Mouse (Mus musculus): ENCODE results near the gene Naa10.
A peak's percentile ranks its signal among the peaks of the same experiment; 100 is the strongest.

The Naa10 gene

DNA sequence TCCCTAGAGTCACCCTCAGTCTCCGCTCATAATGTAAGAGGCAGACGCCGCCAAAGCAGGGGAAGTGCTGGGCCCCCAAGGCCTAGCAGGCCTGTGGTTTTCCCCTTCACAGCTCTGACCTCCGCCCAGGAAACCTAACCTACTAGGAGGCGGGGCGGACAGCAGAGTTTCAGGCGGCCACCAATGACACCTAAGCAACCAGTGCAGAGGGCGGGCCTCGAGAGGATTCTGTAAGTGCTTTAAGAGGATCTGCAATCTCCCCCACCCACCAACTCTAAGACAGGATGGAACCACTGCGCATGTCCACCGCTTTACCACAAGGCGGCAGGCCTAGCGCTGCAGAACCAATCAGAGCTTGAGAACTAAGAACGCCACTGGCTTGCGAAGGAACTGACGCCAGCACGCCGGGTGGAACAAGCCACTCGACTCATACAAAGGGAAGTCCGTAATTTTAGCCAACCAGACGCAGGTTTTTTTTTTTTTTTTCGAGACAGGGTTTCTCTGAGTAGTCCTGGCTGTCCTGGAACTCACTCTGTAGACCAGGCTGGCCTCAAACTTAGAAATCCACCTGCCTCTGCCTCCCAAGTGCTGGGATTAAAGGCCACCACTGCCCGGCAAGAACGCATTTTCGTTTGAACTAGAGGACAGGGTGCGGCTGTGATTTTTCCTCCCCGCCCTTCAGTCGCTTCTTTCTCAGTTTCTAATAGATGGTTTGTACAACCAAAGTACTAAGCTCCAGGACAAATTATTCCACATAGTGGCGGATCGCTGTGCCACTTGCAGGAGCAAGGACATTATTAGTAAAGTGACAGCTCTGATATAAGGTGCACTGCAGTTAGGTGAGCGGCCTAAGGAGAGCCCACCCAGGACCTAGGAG, 6.7 kb downstream of the Naa10 start:
- peak; percentile 99 for ATAC-seq (ENCODE audit: low TSS enrichment)

GRCm38 (mm10) chrX:73911588-73911987, 10.2 kb downstream of the Naa10 start:
- no peak for ATAC-seq (ENCODE audit: low TSS enrichment)

DNA sequence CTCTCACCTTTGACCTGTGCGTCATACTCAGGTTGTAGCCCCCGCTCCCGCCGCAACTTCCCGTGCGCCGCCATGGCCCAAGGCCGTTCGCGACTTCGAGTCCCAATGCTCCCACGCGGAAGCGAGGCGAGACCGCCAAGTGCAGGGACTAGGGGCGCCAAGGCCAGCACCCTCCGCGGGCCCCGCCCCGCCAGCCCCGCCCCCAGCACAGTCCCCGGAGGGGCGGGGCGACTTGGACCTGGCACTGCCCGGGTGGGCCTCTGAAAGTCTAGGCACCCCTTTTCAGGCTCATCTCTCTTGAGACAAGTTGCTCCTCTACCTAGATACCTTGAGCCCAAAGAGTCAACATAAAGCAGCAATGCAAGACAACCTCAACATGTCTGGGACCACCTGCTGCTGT, 10.6 kb downstream of the Naa10 start:
- ATAC-seq (ENCODE audit: low TSS enrichment) = no peak

- no peak for ATAC-seq (ENCODE audit: low TSS enrichment)
Measured at GRCm38 (mm10) chrX:73910451-73910850, 11.3 kb downstream of the Naa10 start.

- no peak for ATAC-seq (ENCODE audit: low TSS enrichment)
Measured at GRCm38 (mm10) chrX:73910049-73910448, 11.7 kb downstream of the Naa10 start.

DNA sequence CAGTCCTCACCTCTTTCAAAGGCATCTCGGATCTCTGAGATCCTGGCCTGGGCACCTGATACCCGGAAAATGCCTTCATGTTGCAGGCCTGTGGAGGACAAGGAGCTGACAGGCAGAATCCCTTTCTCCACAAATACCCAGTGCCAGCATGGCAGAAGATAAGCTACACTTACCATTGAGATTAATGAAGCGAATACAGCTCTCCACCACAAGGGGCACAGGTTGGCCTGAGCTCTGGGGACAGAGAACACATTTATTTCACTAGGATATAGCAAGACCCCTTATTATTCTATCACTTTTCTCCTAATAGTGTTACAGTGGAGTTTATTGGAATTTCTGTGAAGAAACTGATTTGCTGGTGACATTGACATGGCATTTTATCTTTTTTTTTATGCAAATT, 23.8 kb downstream of the Naa10 start:
- no peak for ATAC-seq (ENCODE audit: low TSS enrichment)

DNA sequence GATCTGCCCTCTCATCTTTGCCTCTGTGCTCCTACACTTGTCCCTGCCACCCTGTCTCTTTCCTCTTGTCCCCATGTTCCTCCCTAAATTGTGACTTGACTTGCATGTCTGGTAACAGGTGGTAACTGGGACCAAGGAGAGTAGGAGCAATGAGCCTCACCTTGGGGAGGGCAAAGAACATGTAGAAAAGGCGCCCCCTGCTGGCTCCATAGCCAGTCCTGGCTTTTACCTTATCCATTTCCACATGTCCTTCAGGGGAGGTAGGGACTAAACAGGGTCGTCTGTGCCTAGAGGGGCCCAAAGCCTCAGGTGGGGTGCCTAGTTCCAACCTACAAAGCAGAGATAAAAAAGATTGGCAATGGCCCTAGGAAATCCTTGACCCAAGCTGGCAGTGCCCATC, 26.0 kb downstream of the Naa10 start, which contains the start of gene L1cam:
TSS of gene L1cam (minus strand) at position 387 of the 400 bp plus-strand sequence.
- peak; percentile 73; the same call in 1 of the 2 replicates for ATAC-seq (ENCODE audit: low TSS enrichment)

GRCm38 (mm10) chrX:73892833-73893232, 28.9 kb downstream of the Naa10 start:
- no peak for ATAC-seq (ENCODE audit: low TSS enrichment)

GRCm38 (mm10) chrX:73891551-73892152, 30.1 kb downstream of the Naa10 start, which contains the start of gene Avpr2:
Gene Avpr2, plus strand, starts transcription at chrX:73892102.
- no peak for ATAC-seq (ENCODE audit: low TSS enrichment)

- no peak for ATAC-seq (ENCODE audit: low TSS enrichment)
Measured at GRCm38 (mm10) chrX:73881463-73881862, 40.3 kb downstream of the Naa10 start.

DNA sequence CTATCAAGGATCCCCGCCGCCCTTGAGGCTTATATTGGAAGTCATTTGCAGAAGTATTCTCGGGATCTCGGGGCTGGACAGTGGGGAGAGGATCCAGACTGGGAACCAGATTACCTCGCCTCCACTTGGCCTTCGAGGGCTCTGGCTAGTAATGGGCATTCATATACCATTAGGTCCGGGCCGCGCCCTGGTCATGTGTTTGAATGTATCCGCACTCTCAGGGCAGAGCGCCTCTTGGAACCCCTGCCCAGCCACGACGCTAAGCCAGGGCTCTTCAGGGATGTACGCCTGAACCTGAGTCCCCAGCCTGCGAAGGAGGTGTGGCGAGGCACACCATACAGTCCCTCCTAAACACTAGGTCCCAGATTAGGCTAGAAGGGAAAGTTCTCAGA, 40.7 kb downstream of the Naa10 start:
- ATAC-seq (ENCODE audit: low TSS enrichment) = 0 out of 2 replicates have a peak, but pooled peaks have one; percentile 28

DNA sequence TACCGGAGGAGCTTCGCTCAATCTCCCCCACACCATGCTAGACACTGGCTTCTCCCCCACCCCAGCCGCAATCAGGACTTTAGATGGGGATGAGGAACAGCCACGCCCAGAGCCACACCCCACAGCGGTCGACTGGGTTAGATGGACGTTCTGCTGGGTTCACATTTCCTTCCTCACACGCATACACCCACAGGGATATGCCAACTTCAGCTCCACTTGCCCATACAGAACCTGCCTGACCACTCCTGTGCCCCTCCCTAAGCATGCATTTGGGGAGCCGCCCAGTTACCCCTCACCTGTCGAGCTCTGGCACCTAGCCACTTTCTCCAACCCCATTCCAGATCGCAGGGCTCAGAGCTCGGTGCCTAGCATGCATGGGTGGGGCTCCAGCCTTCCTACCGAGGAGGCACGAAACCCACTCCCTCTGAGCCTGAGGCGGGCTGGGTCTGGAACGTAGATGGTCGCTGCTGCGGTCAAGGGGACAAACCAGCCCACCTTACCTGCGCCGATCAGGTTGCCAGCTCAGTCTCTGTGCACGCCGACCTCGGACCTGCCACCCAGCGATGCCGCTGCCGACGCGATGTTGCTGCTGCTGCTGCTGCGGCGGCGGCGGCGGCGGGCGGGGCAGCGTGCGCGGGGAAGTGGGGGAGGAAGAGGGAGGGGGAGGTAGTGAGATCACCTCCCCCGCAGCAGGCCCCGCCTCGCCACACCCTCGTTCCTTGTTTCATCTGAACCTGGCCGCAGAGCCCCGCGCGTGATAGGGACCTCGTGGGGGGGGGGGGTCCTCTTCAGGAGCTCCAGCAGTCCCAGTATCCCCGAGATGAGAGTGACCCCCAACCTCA, 41.3 kb downstream of the Naa10 start:
- ATAC-seq (ENCODE audit: low TSS enrichment) = peak; percentile 61; the same call in 1 of the 2 replicates

DNA sequence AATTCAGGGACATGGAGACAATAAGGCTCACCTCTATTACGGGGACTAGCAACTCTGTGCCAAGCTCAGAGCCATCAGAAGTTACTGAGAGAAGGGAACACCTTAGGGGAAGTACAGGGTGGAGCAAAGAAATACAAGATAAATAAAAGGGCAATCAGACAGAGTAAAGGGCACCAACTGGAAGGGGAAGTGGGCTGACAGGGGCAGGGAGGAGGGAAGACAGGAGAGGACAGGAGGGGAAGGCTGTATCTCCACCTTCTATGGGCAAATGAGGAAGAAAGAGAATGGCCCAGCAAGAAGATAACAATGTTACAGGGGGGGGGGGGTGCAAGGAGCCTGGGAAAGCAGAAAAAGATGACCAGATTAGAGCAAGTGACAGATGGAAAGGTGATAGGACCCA, 44.7 kb downstream of the Naa10 start:
- ATAC-seq (ENCODE audit: low TSS enrichment) = no peak

DNA sequence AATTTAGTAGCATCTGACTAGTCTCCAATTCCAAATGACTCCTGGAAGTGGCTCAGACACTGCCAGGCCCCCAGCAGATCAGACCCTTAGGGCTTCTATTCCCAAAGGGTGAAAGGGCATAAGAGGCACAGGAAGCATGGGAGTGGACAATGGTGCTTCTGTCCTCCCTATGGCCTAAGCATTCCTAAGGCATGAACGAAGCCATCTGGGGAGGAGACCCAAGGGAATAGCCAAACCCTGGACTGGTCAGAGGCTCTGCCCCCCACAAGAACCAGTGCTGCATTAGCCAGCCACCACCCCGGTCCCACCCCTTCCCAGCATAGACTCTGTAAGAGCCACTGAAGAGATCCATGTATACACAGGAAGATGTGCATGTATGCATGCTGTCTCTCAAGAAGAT, 45.9 kb downstream of the Naa10 start:
- ATAC-seq (ENCODE audit: low TSS enrichment) = no peak

GRCm38 (mm10) chrX:73871956-73872355, 49.8 kb downstream of the Naa10 start:
- no peak for ATAC-seq (ENCODE audit: low TSS enrichment)

DNA sequence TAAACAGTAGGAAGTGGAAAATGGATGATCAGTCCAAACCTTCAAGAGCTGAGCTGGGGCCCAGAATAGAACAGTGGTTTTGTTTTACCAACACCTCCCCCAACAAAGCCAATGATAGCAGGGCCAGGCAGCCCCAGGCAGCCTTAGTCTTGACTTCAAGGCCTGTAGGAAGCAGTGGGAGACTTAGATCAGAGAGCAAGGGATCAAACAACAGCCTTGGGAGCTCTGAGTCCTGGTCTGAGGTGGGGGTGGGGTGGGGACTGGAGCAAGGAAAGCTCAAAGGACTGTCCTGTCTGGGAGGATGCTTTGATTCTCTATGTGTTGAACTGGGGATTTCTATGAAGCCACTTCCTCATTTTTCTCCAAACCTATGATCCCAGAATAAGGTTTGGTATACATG, 50.3 kb downstream of the Naa10 start:
- ATAC-seq (ENCODE audit: low TSS enrichment) = no peak

- ATAC-seq (ENCODE audit: low TSS enrichment) = no peak
Measured at GRCm38 (mm10) chrX:73869334-73869733, 52.4 kb downstream of the Naa10 start.

- no peak for ATAC-seq (ENCODE audit: low TSS enrichment)
Measured at GRCm38 (mm10) chrX:73867852-73868251, 53.9 kb downstream of the Naa10 start.

- ATAC-seq (ENCODE audit: low TSS enrichment) = peak; percentile 34; the same call in 1 of the 2 replicates
Measured at GRCm38 (mm10) chrX:73867256-73867655, 54.5 kb downstream of the Naa10 start.

All from frontal cortex, adult (tissue).